Mouse (Mus musculus) adrenal gland, postnatal 36 days (tissue): Measurements from ENCODE around the gene Ttc19. TPM values are rescaled to one million over a fixed set of nuclear protein-coding genes. Genes with fewer than 3 reads are reported as not detected.
"Not testable (repeated sequence)": the region's sequence is repeated elsewhere in the genome, so short reads cannot be mapped to it uniquely, and the experiment has no call there.

Experiments
- DNase-seq, 2 experiments: peaks; one replicate each; pipeline ENCODE4 v3.0.0; 2021; ENCODE audit warnings: mixed read lengths in 1 of 2
- total RNA-seq, 2 experiments: library from RNA; stranded (reverse); gene quantifications; 2 replicates each; pipeline ENCODE4 v1.2.3; 2021

Gene Ttc19
- total RNA-seq, 2 experiments from 2014 or later, result 28.2 to 31.3 TPM

GRCm38 (mm10) chr11:62284020-62284419, 2.7 kb downstream of the Ttc19 start:
- not testable (repeated sequence) for DNase-seq

- DNase-seq, result no peak
Observed at GRCm38 (mm10) chr11:62285020-62285419, 3.7 kb downstream of the Ttc19 start.

GRCm38 (mm10) chr11:62287700-62288099, 6.4 kb downstream of the Ttc19 start:
- no peak for DNase-seq

- DNase-seq, result no peak
Observed at GRCm38 (mm10) chr11:62294121-62294520, 12.8 kb downstream of the Ttc19 start.

- no peak for DNase-seq
Observed at GRCm38 (mm10) chr11:62298883-62299282, 17.6 kb downstream of the Ttc19 start.

GRCm38 (mm10) chr11:62305866-62306265, 24.6 kb downstream of the Ttc19 start:
- DNase-seq, result peak in 1 of 2 experiments; percentile 13

- no peak for DNase-seq
Observed at GRCm38 (mm10) chr11:62309296-62309695, 28.0 kb downstream of the Ttc19 start.

GRCm38 (mm10) chr11:62314984-62315383, 33.7 kb downstream of the Ttc19 start:
- DNase-seq, result no peak

- DNase-seq, result no peak
Observed at GRCm38 (mm10) chr11:62317746-62318145, 36.5 kb downstream of the Ttc19 start.

- no peak for DNase-seq
Observed at GRCm38 (mm10) chr11:62320097-62320496, 38.8 kb downstream of the Ttc19 start.

GRCm38 (mm10) chr11:62323659-62324058, 42.4 kb downstream of the Ttc19 start:
- DNase-seq, result no peak

- DNase-seq, result no peak
Observed at GRCm38 (mm10) chr11:62331141-62331540, 49.9 kb downstream of the Ttc19 start.

- peak; percentile 11 to 51 for DNase-seq
Observed at GRCm38 (mm10) chr11:62332228-62332627, 51.0 kb downstream of the Ttc19 start.

- DNase-seq, result no peak
Observed at GRCm38 (mm10) chr11:62343002-62343401, 61.7 kb downstream of the Ttc19 start.

GRCm38 (mm10) chr11:62351948-62352347, 70.7 kb downstream of the Ttc19 start:
- DNase-seq, result no peak

- no peak for DNase-seq
Observed at GRCm38 (mm10) chr11:62355216-62355615, 73.9 kb downstream of the Ttc19 start.

GRCm38 (mm10) chr11:62366879-62367278, 85.6 kb downstream of the Ttc19 start:
- DNase-seq, result no peak

- no peak for DNase-seq
Observed at GRCm38 (mm10) chr11:62369924-62370323, 88.7 kb downstream of the Ttc19 start.

- no peak for DNase-seq
Observed at GRCm38 (mm10) chr11:62371776-62372175, 90.5 kb downstream of the Ttc19 start.

- not testable (repeated sequence) for DNase-seq
Observed at GRCm38 (mm10) chr11:62377202-62377851, 96.1 kb downstream of the Ttc19 start.
